Mouse (Mus musculus): ENCODE measurements at regions not wholly inside any gene's neighbourhood (a gene's known extent, or its start where the extent isn't known, plus 50 kb on each side); places are given as distances from the start of the nearest gene placed in this dataset.

DNA sequence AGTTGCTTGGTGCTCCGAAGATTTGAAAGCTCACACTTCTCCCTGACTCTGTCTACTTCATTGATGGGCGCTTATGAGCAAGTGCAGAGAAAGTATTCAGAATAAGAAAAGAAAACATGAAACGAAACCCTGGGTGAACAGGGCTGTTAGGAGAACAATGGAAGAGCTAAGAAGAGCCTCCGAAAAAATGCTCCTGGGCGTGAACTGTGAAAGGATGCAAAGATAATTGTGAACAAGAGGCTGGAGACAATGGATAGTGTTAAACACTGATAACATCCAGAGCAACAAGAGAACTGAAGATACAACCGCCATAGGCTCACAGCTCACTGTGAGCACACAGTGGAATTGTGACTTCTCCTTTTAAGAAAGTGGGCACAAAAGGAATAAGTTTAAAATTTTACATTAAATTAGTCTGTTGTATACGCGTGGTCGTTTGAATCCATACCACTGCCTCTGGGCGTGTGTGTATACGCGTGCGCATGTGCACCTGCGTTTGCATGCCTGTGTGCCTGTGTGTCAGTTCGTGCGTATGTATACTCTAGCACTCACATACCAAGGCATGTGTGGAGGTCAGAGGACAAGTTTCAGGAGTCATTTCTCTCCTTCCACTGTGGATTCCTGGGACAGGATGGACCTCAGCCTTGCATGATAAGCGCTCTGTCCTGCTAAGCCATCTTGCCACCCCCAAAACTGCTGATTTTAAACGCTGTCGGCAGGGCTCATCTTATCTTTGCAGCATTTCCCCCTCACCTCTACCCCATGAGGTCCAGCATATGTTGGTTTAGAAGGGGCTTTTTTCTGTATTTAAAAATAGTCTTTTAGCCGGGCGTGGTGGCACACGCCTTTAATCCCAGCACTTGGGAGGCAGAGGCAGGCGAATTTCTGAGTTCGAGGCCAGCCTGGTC lies 113.0 kb upstream of the 1700016C15Rik start:
- no peak for ATAC-seq

DNA sequence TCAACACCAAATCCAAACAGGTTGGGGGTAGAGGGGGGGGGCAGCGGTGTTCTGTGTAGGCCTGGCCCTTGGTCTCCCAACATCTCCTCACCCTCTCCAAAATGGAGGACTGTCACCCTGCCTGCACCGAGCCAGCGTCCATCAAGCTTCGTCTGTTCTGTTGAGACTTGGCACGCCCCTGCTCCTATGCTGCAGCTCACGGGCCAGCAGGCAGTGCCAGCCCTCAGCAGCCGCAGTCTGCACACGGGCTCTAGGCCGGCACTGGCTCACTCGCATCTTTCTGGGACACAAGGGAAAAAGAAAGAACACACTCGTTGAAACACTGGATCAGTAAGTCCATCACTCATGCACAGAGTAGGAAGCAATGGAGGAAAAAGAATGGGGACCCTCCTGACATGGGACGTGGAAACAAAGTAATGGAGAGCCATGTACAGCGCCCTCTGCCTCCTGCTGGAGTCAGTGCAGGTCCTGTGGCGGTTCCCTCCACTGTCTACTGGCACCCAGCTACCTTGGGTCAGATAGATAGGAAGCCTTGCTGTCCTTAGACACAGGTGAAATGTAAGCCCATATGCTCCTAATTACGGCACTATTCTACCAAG lies 109.0 kb upstream of the 1700016C15Rik start:
- ATAC-seq, result no peak

GRCm38 (mm10) chr1:177621854-177622590 lies 107.6 kb upstream of the 1700016C15Rik start:
- no peak for ATAC-seq

DNA sequence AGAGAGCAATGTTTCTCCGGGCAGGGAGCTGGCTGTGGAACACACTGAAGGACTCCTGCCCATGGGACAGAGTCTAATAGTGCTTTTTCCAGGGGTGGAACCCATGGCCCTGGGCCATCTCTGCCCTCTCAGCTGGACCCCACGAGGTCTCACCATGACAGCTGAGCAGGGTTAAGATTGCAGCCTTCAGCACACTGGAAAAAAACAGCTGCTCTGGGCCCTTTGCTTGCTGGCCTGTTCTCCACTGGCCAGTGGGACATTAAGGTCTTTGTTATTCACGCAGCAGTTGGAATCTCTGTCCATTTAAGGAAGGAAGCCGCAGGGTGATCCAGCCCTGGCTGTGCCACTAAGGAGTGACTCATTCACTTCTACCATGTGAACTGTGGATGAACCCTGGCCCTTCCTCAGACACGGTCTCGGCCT lies 106.3 kb upstream of the 1700016C15Rik start:
- no peak for ATAC-seq

DNA sequence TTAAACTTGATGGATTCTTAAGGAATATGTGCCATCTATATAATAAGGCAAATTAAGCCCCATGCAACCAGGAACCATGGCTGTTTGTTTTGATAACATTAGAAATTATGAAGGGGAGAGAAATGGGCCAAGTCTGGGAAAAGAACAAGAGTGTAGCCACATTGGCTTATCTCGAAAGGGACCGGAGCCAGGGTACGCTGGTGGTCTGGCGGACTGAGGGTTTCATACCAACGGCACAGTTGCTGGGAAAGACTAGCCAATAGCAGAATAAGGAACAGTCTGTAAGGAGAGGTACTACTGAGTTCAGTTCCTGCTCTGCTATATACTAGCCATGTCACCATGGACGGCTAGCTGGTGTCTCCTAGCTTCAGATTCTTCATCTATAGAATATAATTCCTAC lies 105.9 kb upstream of the 1700016C15Rik start:
- ATAC-seq, result no peak

DNA sequence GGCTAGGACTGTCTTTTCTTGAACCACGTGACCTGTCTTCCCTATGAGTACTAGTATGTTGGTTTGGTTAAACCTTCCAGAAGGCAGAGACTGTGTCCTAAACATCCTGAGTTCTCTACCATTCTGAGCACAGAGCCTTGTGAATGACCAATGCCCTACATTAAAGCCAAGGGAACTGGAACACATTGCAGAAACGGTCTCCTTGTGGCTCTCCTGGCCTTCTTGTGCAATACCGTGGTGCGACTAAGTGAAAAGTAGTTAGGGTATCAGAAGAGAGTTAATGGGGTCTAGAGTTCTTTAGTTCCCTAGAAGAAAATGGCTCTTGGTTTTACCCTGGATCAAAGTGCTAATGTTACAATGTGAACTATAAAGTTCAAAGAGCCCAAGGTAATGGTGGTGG lies 101.8 kb upstream of the 1700016C15Rik start:
- ATAC-seq, result no peak

- no peak for ATAC-seq
Observed at GRCm38 (mm10) chr1:177633966-177634602, 95.5 kb upstream of the 1700016C15Rik start.

DNA sequence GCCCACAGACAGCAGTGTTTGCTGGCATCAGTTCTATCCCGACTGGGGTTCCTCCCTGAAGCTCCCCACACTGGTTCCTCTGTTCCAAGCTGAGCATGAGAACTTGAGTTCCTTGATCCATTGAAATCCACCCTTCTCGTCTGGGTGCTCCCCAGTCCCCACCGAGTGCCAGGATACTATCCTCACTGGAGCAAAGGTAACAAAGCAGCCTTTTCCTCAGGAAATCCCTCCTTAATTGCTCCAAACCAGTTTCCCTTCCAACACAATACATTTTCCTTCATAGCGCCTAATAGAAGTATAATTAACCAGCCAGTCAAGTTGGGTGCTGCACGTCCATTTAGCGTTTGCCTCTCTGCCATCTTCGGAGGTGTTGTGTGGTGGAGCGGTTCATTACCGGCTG lies 92.6 kb upstream of the 1700016C15Rik start:
- ATAC-seq, result no peak

- no peak for ATAC-seq
Observed at GRCm38 (mm10) chr1:177638381-177638780, 91.2 kb upstream of the 1700016C15Rik start.

GRCm38 (mm10) chr1:177639931-177640846 lies 89.4 kb upstream of the 1700016C15Rik start:
- ATAC-seq, result no peak

DNA sequence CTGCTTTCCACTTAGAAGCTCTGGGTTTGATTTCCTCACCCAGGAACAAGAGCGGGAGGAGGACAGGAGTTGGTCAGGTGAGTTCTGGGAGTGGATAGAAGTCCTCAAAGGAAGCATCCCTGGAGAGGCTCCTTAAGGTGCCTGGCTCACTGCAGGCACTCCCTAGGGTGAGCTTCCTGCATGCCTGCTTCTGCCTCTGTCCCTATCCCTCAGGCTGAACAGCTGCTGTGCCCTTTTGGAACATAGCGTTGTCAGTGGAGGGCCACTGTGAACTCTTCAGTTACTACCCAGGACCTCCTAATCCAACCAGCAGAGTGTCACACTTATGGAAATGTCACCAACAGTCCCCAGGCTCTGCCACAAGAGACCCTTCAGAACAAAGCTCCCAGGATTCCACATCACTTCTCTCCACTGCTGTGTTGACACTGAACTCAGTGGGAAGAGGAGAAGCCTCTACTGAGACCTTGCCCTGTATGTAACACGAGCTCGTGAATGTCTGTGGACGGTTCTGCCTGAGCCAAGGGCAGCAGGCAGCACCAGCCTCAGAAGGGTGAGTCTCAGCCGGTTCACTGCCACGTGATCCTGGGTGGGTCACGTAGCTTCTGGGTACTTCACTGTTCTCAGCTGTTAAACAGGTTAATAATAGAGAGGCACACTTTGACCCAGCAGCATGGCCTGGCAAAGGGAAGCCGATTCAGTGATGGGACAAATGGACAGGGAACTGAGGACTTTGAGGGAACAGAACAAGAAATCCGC lies 86.7 kb upstream of the 1700016C15Rik start:
- ATAC-seq, result no peak

GRCm38 (mm10) chr1:177643662-177644061 lies 86.0 kb upstream of the 1700016C15Rik start:
- ATAC-seq, result no peak

DNA sequence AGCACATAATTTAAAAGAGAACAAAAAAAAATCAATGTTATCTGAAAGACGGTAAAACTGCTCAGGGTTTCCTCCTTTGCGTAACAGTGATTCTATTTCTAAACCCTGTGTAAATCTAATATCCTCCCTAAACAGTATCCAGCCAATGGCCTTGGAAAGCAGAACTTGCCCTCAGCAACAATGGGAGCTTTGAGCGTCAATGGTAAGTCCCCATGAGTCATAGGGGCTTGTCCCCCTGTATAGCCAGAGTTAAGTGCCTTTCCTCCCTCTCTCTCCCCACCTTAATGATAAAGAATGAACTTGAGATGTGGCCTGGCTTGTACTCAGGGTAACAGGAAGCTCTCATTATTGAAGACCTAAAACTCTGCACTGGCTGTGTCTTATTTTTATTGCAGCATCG lies 85.4 kb upstream of the 1700016C15Rik start:
- ATAC-seq, result no peak

GRCm38 (mm10) chr1:177645327-177645726 lies 84.3 kb upstream of the 1700016C15Rik start:
- ATAC-seq, result no peak

GRCm38 (mm10) chr1:177645897-177646535 lies 83.6 kb upstream of the 1700016C15Rik start:
- no peak for ATAC-seq

- ATAC-seq, result no peak
Observed at GRCm38 (mm10) chr1:177647876-177648275, 81.7 kb upstream of the 1700016C15Rik start.

DNA sequence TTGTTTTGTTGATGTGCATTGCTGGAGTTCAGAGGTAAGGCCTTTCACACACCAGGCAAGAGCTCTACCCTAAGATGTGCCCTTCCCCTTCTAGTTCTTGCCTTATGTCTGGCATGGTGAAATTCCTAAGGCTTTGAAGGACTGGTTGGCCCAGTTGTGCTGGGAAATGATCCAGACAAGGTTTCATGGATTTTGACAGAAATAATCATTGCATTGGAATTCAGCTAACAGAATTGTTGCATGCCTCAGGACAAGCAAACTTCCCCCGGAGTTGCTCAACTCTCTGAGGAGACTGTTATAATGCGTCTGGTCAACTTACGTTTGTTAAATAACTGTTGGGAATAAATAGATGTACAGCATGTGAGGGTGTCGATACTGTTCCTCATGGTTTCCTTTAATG lies 80.6 kb upstream of the 1700016C15Rik start:
- ATAC-seq, result no peak

DNA sequence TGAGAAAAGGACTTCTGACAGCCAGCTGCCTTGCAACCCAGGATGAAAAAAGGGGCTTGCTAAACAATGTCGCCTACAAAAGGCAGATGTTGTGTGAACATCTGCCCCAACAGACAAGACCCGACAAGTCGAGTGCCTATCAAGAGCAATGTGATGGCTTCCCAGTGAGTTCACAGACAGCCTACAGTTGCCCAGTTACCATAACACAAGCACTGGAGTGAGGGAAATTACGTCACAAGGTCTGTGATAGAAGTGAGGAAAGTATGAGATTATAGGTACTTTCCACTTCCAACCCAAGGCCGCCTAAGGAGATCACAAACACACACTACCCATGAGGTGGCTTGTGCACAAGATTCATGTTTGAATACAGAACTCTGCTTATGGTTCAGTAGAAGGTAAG lies 78.4 kb upstream of the 1700016C15Rik start:
- peak; percentile 45 for ATAC-seq

DNA sequence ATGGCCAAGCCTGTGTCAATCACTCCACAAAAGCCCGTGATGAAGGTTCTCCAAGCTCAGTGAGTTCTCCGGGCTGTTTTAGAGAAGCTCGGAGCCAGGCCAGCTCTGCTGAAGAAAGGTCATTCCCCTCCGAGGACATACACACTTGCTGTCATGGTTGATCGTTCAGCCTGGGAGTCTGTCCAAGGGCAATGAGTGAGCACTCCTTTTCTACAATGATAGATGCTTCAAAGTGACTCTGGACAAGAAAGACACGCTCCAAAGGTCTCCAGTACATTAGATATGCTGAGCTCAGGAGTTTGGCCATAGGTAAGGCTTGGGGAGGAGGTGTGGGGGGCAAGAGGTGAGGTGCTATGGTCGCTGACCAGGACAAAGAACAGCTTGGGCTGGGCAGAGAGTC lies 66.5 kb upstream of the 1700016C15Rik start:
- ATAC-seq, result no peak

DNA sequence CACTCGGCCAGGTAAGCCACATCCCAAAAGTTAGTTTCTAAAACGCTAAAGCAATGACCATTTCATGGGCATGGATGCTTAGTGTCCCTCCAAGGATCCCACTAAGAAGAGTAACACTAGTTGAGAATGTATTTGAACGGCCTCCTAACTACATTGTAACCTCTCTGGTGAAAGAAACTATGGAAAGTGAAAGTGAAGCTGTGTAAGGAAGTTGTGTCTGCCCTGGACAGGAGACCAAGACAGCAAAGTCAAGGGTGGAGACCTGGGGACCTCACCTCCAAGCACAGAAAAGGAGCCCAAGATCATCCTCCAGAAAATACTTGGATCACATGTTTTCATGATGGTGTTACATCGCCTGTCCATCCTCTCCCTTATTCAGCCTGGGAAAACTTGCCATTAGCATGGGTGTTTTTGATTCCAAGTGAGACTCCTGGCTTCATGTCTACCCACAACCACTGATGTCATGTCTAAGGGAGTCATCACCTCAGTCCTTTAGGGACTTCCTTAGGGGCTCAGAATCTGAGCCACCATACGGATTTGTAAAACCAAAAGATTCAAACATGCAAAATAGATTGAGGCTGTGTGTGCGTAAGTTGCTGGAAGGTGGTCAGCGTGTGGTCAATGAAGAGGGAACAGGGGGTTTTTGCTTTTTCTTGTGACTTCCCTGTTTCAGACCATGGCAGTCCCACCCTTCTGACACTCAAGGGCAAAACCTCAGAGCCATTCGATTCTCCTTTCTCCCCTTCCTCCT lies 62.4 kb upstream of the 1700016C15Rik start:
- no peak for ATAC-seq

Data from CD4-positive, CD25-positive, alpha-beta regulatory T cell, adult 4 months (primary cell).